Mouse (Mus musculus): ENCODE results near the gene Gm21887. TPM values are rescaled to one million over a fixed set of nuclear protein-coding genes. Genes with fewer than 3 reads are reported as not detected.
"Not testable (repeated sequence)": the region's sequence is repeated elsewhere in the genome, so short reads cannot be mapped to it uniquely, and the experiment has no call there.

Gene Gm21887
- polyA plus RNA-seq, 1 experiment from 2014 or later, result 90.6 TPM

GRCm38 (mm10) chrX:169980809-169981289 lies 28.6 kb upstream of the Gm21887 start:
- peaks cover 3% of the 10 kb centered on the region; the same call in 1 of the 2 replicates for H3K27me3 ChIP-seq (ENCODE audit: control insufficient read depth, insufficient read depth, low read length)
- no peaks in the 10 kb centered on the region for H3K4me1 ChIP-seq (replicated peaks; ENCODE audit: control insufficient read depth, insufficient read depth)
- no peak overlapping the region for H3K27ac ChIP-seq (replicated peaks)
- no peak overlapping the region for H3K9ac ChIP-seq (ENCODE audit: low read length)
- peak overlapping the region; percentile 4; the same call in 1 of the 2 replicates for H3K4me3 ChIP-seq (ENCODE audit: low read depth, low read length)
- WGBS, result 40% methylated on average over 12 of the region's 12 CpGs
- DNase-seq (ENCODE audit: low spot score), result peak; percentile 33
- no peak for ATAC-seq (ENCODE audit: low FRiP score, low TSS enrichment)
- peaks cover 6% of the 10 kb centered on the region; the same call in 1 of the 2 replicates for H3K9me3 ChIP-seq (ENCODE audit: control insufficient read depth, low read length)
- H3K4me2 ChIP-seq (replicated peaks; ENCODE audit: low read depth), result no peak overlapping the region
- TF ChIP-seq CTCF (IDR thresholded peaks at IDR 0.05; ENCODE audit: low read depth), result no peak
- no peak for TF ChIP-seq EP300 (optimal IDR thresholded peaks at IDR 0.05)
- H3K36me3 ChIP-seq (ENCODE audit: control insufficient read depth, insufficient read depth, low read length), result peaks cover 8% of the 10 kb centered on the region; the same call in 1 of the 2 replicates

GRCm38 (mm10) chrX:169981761-169982181 lies 27.7 kb upstream of the Gm21887 start:
- H3K27me3 ChIP-seq (ENCODE audit: control insufficient read depth, insufficient read depth, low read length); H3K4me2 ChIP-seq (replicated peaks; ENCODE audit: low read depth); H3K9ac ChIP-seq (ENCODE audit: low read length); H3K4me1 ChIP-seq (replicated peaks; ENCODE audit: control insufficient read depth, insufficient read depth); H3K9me3 ChIP-seq (ENCODE audit: control insufficient read depth, low read length); H3K27ac ChIP-seq (replicated peaks); H3K4me3 ChIP-seq (ENCODE audit: low read depth, low read length): not testable (repeated sequence)
- ATAC-seq (ENCODE audit: low FRiP score, low TSS enrichment), result peak; percentile 43; the same call in 1 of the 2 replicates
- WGBS, result 37% methylated on average over 19 of the region's 19 CpGs
- DNase-seq (ENCODE audit: low spot score), result peak; percentile 57
- peaks cover 11% of the 10 kb centered on the region; the same call in 1 of the 2 replicates for H3K36me3 ChIP-seq (ENCODE audit: control insufficient read depth, insufficient read depth, low read length)

DNA sequence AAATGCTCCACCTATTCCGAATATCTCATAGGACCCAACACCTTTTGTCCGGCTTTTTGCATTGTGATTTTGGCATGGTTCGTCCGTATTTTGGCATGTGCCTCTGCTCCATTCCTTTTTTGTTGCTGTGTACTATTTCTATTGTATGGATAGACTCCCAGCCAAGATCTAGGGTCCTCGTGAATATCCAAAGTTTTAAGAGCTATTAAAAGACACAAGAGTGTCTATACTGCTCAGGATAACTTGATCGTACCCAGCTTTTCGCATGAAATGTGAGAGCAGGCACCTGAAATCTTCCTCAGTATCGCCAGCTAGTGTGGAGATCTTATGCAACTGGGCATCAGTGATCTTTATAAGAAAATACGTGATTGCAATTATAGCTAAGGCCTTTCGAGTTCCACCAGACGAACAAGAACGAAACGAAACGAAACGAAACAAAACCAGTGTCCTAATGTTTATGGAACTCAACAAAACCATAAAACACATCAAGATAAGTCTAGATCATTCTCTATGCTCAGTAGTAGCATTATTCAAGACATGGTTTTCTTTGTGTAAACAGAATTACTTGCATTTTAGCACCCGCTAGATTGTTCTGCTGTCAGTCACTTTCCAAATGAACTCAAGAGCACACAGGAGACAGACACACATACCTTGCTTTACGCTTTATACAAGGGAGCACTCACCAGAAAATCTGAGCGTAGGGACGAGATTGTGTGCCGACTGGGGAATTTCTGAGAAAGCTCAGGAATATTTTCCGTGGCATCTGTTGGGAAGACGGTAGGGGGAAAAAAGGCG lies 26.7 kb upstream of the Gm21887 start:
- DNase-seq (ENCODE audit: low spot score); H3K27me3 ChIP-seq (ENCODE audit: control insufficient read depth, insufficient read depth, low read length); H3K4me3 ChIP-seq (ENCODE audit: low read depth, low read length); H3K27ac ChIP-seq (replicated peaks); H3K4me1 ChIP-seq (replicated peaks; ENCODE audit: control insufficient read depth, insufficient read depth); ATAC-seq (ENCODE audit: low FRiP score, low TSS enrichment); H3K4me2 ChIP-seq (replicated peaks; ENCODE audit: low read depth); H3K9ac ChIP-seq (ENCODE audit: low read length): not testable (repeated sequence)
- Histone ChIP-seq H3K36me3 (ENCODE audit: control insufficient read depth, insufficient read depth, low read length) (peaks cover 14% of the 10 kb centered on the region), H3K9me3 (ENCODE audit: control insufficient read depth, low read length) (peaks cover 10% of the 10 kb centered on the region)
- WGBS, result 47% methylated on average over 23 of the region's 23 CpGs

DNA sequence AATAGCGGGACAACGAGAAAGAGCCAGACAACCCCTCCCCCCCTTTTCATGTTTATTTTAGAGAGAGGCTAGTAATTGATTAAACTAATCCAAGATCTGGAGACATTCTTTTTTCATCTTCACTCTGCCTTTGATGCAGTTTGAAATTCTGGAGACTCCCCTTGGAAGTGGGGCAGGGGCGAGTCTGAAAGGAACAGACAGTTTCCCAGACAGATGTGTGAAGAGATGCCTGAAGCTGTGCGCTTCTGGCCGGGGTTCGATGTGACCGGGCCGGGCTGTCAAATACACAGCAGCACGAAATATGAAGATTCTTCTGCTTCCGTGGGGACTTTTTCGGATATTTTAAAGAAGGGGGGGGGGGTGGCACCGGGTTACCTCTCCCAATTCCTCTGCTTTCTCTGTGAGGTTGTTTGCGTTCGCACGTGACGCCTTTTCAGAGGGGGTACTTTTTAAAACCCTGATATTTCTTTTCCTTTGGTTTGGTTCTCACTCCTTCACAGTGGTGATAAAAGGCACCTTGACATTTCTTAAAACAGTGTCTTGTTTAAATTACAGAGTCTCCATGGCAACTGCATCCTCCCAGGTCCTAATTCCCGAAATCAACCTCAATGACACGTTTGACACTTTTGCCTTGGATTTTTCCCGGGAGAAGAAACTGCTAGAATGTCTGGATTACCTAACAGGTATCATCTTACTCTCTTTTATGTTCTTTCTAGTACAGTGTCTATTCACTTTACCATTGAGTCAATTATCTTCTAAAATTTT lies 25.9 kb upstream of the Gm21887 start:
- H3K36me3 ChIP-seq (ENCODE audit: control insufficient read depth, insufficient read depth, low read length), result peaks cover 14% of the 10 kb centered on the region
- H3K4me3 ChIP-seq (ENCODE audit: low read depth, low read length); H3K4me1 ChIP-seq (replicated peaks; ENCODE audit: control insufficient read depth, insufficient read depth); H3K4me2 ChIP-seq (replicated peaks; ENCODE audit: low read depth); ATAC-seq (ENCODE audit: low FRiP score, low TSS enrichment); H3K9ac ChIP-seq (ENCODE audit: low read length); H3K27me3 ChIP-seq (ENCODE audit: control insufficient read depth, insufficient read depth, low read length); H3K27ac ChIP-seq (replicated peaks): not testable (repeated sequence)
- peak; percentile 27 for DNase-seq (ENCODE audit: low spot score)
- peaks cover 11% of the 10 kb centered on the region for H3K9me3 ChIP-seq (ENCODE audit: control insufficient read depth, low read length)
- WGBS, result 49% methylated on average over 19 of the region's 19 CpGs

DNA sequence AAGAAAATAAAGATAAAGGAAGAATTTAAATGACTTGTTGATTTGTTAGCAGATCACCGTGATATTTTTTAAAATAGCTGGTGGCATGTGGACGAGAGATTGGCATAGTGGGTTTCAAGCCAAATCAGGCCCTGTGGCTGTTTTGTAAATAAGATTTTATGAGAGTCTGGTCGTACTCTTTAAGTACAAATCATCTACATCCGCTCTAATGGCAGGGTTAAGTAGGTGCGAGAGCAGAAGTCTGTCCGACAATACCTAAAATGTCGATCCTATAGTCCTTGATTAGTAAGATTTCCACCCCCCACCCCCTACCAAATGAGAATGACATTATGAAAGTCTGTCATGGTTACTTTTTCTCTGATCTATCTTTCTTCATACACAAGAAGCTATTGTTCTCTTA lies 25.1 kb upstream of the Gm21887 start:
- not testable (repeated sequence) for ATAC-seq (ENCODE audit: low FRiP score, low TSS enrichment); H3K27ac ChIP-seq (replicated peaks); H3K4me3 ChIP-seq (ENCODE audit: low read depth, low read length); H3K4me2 ChIP-seq (replicated peaks; ENCODE audit: low read depth); DNase-seq (ENCODE audit: low spot score); H3K4me1 ChIP-seq (replicated peaks; ENCODE audit: control insufficient read depth, insufficient read depth); H3K9ac ChIP-seq (ENCODE audit: low read length)
- 61% methylated on average over 7 of the region's 7 CpGs for WGBS
- Histone ChIP-seq H3K27me3 (ENCODE audit: control insufficient read depth, insufficient read depth, low read length) (peaks cover 11% of the 10 kb centered on the region; the same call in 1 of the 2 replicates), H3K36me3 (ENCODE audit: control insufficient read depth, insufficient read depth, low read length) (peaks cover 20% of the 10 kb centered on the region), H3K9me3 (ENCODE audit: control insufficient read depth, low read length) (peaks cover 17% of the 10 kb centered on the region)

GRCm38 (mm10) chrX:169984853-169985252 lies 24.6 kb upstream of the Gm21887 start:
- not testable (repeated sequence) for H3K4me3 ChIP-seq (ENCODE audit: low read depth, low read length); H3K4me1 ChIP-seq (replicated peaks; ENCODE audit: control insufficient read depth, insufficient read depth); H3K27ac ChIP-seq (replicated peaks); ATAC-seq (ENCODE audit: low FRiP score, low TSS enrichment); H3K9ac ChIP-seq (ENCODE audit: low read length); H3K4me2 ChIP-seq (replicated peaks; ENCODE audit: low read depth)
- DNase-seq (ENCODE audit: low spot score), result peak; percentile 31
- H3K27me3 ChIP-seq (ENCODE audit: control insufficient read depth, insufficient read depth, low read length), result peaks cover 11% of the 10 kb centered on the region; the same call in 1 of the 2 replicates
- peaks cover 22% of the 10 kb centered on the region for H3K36me3 ChIP-seq (ENCODE audit: control insufficient read depth, insufficient read depth, low read length)
- H3K9me3 ChIP-seq (ENCODE audit: control insufficient read depth, low read length), result peaks cover 22% of the 10 kb centered on the region
- 63% methylated on average over 21 of the region's 21 CpGs for WGBS

DNA sequence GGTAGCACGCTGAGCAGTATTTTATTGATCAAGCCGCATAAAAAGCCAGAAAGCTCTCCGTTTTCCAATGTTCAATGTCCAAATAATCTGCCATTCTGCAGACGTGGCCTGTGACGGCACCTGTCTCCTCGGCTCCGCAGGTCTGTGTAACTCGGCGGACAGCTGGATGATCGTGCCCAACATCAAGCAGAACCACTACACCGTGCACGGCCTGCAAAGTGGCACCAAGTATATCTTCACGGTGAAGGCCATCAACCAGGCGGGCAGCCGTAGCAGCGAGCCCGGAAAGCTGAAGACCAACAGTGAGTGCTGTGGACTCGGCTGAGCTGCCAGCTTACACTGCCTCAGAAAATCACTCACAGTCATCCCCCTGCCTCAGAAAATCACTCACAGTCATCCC lies 23.7 kb upstream of the Gm21887 start:
- not testable (repeated sequence) for H3K27me3 ChIP-seq (ENCODE audit: control insufficient read depth, insufficient read depth, low read length); H3K4me2 ChIP-seq (replicated peaks; ENCODE audit: low read depth); H3K9ac ChIP-seq (ENCODE audit: low read length); H3K4me3 ChIP-seq (ENCODE audit: low read depth, low read length); H3K4me1 ChIP-seq (replicated peaks; ENCODE audit: control insufficient read depth, insufficient read depth); ATAC-seq (ENCODE audit: low FRiP score, low TSS enrichment); H3K27ac ChIP-seq (replicated peaks)
- H3K9me3 ChIP-seq (ENCODE audit: control insufficient read depth, low read length), result peaks cover 28% of the 10 kb centered on the region
- peak; percentile 34 for DNase-seq (ENCODE audit: low spot score)
- H3K36me3 ChIP-seq (ENCODE audit: control insufficient read depth, insufficient read depth, low read length), result peaks cover 25% of the 10 kb centered on the region
- WGBS, result 70% methylated on average over 18 of the region's 18 CpGs

DNA sequence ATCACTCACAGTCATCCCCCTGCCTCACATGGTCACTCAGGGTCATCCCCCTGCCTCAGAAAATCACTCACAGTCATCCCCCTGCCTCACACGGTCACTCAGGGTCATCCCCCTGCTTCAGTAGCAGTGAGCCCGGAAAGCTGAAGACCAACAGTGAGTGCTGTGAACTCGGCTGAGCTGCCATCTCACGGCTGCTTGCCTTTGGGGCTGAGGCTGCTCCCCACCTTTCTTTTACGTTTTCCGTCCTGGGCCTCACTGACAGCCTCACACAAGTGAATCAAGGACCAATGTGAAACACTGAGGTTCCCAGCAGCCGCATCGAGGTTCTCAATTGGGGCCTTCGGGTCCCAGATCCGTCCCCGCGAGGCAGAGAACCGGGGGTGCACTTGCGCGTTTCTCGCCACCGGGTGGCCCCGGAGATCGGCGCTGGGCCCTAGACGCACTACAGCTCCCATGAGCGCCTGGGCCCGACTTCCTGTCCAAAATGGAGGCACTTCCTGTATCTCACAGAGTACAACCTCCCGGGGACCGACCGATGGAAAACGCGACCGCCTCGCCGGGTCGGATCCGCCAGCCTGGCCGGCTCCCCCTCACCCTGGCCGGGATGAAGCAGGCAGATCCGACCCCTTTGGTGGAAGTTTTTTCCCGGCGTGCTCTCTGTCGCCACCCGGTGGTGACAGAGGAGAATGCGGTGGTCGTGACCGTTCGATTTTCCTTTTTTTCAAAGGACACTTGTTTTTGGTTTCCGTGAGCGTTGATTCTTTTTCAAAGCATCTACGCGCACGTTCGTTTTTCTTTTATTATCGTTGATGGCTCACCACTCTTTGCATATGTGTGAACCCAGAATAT lies 22.7 kb upstream of the Gm21887 start:
- H3K27ac ChIP-seq (replicated peaks); H3K4me1 ChIP-seq (replicated peaks; ENCODE audit: control insufficient read depth, insufficient read depth); H3K27me3 ChIP-seq (ENCODE audit: control insufficient read depth, insufficient read depth, low read length): not testable (repeated sequence)
- ATAC-seq (ENCODE audit: low FRiP score, low TSS enrichment) (peak; percentile 90), DNase-seq (ENCODE audit: low spot score) (peak; percentile 60)
- peaks cover 28% of the 10 kb centered on the region for H3K9me3 ChIP-seq (ENCODE audit: control insufficient read depth, low read length)
- H3K9ac ChIP-seq (ENCODE audit: low read length), result peak overlapping the region; percentile 51; the same call in 1 of the 2 replicates
- peaks cover 25% of the 10 kb centered on the region for H3K36me3 ChIP-seq (ENCODE audit: control insufficient read depth, insufficient read depth, low read length)
- 29% methylated on average over 48 of the region's 51 CpGs for WGBS
- H3K4me2 ChIP-seq (replicated peaks; ENCODE audit: low read depth), result peak overlapping the region; percentile 68
- H3K4me3 ChIP-seq (ENCODE audit: low read depth, low read length), result peak overlapping the region; percentile 34

Measured in stomach, postnatal 0 days (tissue).